Mouse (Mus musculus): ENCODE measurements around the gene Birc5.

DNA sequence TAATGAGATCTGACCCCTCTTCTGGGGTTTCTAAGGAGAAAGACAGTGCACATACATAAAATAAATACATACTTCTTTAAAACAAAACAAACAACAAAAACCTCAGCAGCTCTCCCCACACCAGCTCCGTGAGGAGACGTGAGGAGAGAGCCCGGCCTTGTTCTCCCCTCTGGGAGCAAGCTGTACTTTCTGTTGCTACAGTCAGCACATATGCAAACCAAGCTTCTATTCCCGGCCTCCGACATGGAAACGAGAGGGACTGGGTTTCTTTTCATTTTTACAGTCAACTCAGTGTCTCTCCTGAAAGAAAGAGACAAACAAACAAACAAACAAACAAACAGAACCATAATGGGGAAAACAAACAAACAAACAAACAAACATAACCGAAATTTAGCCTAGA, 49.0 kb upstream of the Birc5 start:
- TF ChIP-seq CTCF (IDR thresholded peaks at IDR 0.05; ENCODE audit: control insufficient read depth, insufficient read depth, insufficient replicate concordance, low read depth, low read length) (no peak), POLR2A (IDR thresholded peaks at IDR 0.05; ENCODE audit: control insufficient read depth, low read depth, low read length) (no peak)

Measured in testis, adult 2 months (tissue).